Mouse (Mus musculus): ENCODE results near the gene Lrrc43. TPM values are rescaled to one million over a fixed set of nuclear protein-coding genes. Genes with fewer than 3 reads are reported as not detected.

Lrrc43 gene
- total and polyA plus RNA-seq, 3 experiments = not detected

- H3K4me3 ChIP-seq (replicated peaks in 1 of 3; ENCODE audit: low read depth in 2 of 3, low read length in 2 of 3, poor library complexity in 1 of 3) = no peak overlapping the region
- TF ChIP-seq SMC3 (IDR thresholded peaks at IDR 0.05; ENCODE audit: low read depth, low read length) = no peak
- H3K4me2 ChIP-seq (ENCODE audit: insufficient read depth, low read depth, poor library complexity, severe bottlenecking) = no peak overlapping the region
- no peaks in the 10 kb centered on the region for H3K79me2 ChIP-seq (replicated peaks; ENCODE audit: control insufficient read depth, extremely low read depth, insufficient read depth, poor library complexity, severe bottlenecking)
- H3K27ac ChIP-seq (ENCODE audit: insufficient read depth, low read depth) = no peak overlapping the region
- DNase-seq (ENCODE audit: extremely low read depth) = no peak
- peaks cover 59 to 97% of the 10 kb centered on the region in 2 experiments for H3K36me3 ChIP-seq (replicated peaks in 1 of 2; ENCODE audit: control insufficient read depth in 1 of 2, insufficient read depth in 1 of 2, low read length in 1 of 2)
- no peak overlapping the region for H3K9ac ChIP-seq (ENCODE audit: insufficient read depth, low read depth)
- in situ Hi-C loops (cut with MboI; ENCODE audit: low pct_ligation_motif_present, low pct_unique_long_range_greater_than_20kb, low sequenced_read_pairs) (no loop called here), dilution Hi-C loops (cut with MboI; ENCODE audit: extremely low pct_ligation_motif_present, extremely low pct_unique_long_range_greater_than_20kb, low sequenced_read_pairs) (no loop called here)
- no peaks in the 10 kb centered on the region for H3K9me3 ChIP-seq (replicated peaks; ENCODE audit: low read length)
- H3K27me3 ChIP-seq (replicated peaks) = no peaks in the 10 kb centered on the region
- H3K4me1 ChIP-seq (ENCODE audit: control insufficient read depth in 1 of 2, insufficient read depth in 2 of 2) = no peaks in the 10 kb centered on the region
These were observed 41.0 kb downstream of the Lrrc43 start for GRCm38 (mm10) chr5:123530056-123530455.

DNA sequence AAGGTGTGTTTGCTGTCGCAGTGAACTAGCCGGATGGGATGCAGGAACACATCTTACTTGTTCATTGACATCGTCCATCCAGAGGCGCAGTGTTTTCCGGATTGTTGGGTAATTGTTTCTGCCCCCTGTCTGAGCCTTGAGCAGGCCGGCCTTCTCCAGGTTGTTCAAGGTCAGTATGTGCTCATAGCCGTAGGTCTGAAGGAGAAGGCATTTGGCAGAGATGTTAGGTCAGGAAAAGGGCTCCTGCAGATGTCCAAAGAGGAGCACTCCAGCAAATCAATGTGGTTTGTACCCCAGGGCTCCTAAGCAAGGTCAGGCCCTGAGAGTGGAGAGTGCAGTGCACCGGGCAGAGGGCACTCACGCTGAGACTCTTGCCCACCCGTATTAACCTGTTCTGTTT, 44.7 kb downstream of the Lrrc43 start:
- Histone ChIP-seq H3K27me3 (replicated peaks) (no peaks in the 10 kb centered on the region), H3K9ac (ENCODE audit: insufficient read depth, low read depth) (no peak overlapping the region), H3K36me3 (replicated peaks in 1 of 2; ENCODE audit: control insufficient read depth in 1 of 2, insufficient read depth in 1 of 2, low read length in 1 of 2) (peaks cover 64 to 84% of the 10 kb centered on the region in 2 experiments), H3K79me2 (replicated peaks; ENCODE audit: control insufficient read depth, extremely low read depth, insufficient read depth, poor library complexity, severe bottlenecking) (no peaks in the 10 kb centered on the region), H3K27ac (ENCODE audit: insufficient read depth, low read depth) (no peak overlapping the region), H3K9me3 (replicated peaks; ENCODE audit: low read length) (no peaks in the 10 kb centered on the region), H3K4me3 (replicated peaks in 1 of 3; ENCODE audit: low read depth in 2 of 3, low read length in 2 of 3, poor library complexity in 1 of 3) (no peak overlapping the region), H3K4me2 (ENCODE audit: insufficient read depth, low read depth, poor library complexity, severe bottlenecking) (no peak overlapping the region), H3K4me1 (ENCODE audit: control insufficient read depth in 1 of 2, insufficient read depth in 2 of 2) (no peaks in the 10 kb centered on the region)
- no peak for TF ChIP-seq TCF12 (IDR thresholded peaks at IDR 0.05; ENCODE audit: low read depth, low read length)
- no peak for TF ChIP-seq TBP (conservative IDR thresholded peaks at IDR 0.05; ENCODE audit: low read depth, low read length)
- dilution Hi-C loops (cut with MboI; ENCODE audit: extremely low pct_ligation_motif_present, extremely low pct_unique_long_range_greater_than_20kb, low sequenced_read_pairs) (no loop called here), in situ Hi-C loops (cut with MboI; ENCODE audit: low pct_ligation_motif_present, low pct_unique_long_range_greater_than_20kb, low sequenced_read_pairs) (no loop called here)
- no peak for DNase-seq (ENCODE audit: extremely low read depth)

- no peak for TF ChIP-seq NRF1 (IDR thresholded peaks at IDR 0.05; ENCODE audit: low read depth, low read length)
- no peak for DNase-seq (ENCODE audit: extremely low read depth)
- no peak overlapping the region for H3K4me2 ChIP-seq (ENCODE audit: insufficient read depth, low read depth, poor library complexity, severe bottlenecking)
- H3K79me2 ChIP-seq (replicated peaks; ENCODE audit: control insufficient read depth, extremely low read depth, insufficient read depth, poor library complexity, severe bottlenecking) = no peaks in the 10 kb centered on the region
- H3K9me3 ChIP-seq (replicated peaks; ENCODE audit: low read length) = no peaks in the 10 kb centered on the region
- no peaks in the 10 kb centered on the region for H3K4me1 ChIP-seq (ENCODE audit: control insufficient read depth in 1 of 2, insufficient read depth in 2 of 2)
- dilution Hi-C loops (cut with MboI; ENCODE audit: extremely low pct_ligation_motif_present, extremely low pct_unique_long_range_greater_than_20kb, low sequenced_read_pairs) (no loop called here), in situ Hi-C loops (cut with MboI; ENCODE audit: low pct_ligation_motif_present, low pct_unique_long_range_greater_than_20kb, low sequenced_read_pairs) (no loop called here)
- no peaks in the 10 kb centered on the region for H3K27me3 ChIP-seq (replicated peaks)
- no peak overlapping the region for H3K27ac ChIP-seq (ENCODE audit: insufficient read depth, low read depth)
- no peak overlapping the region for H3K9ac ChIP-seq (ENCODE audit: insufficient read depth, low read depth)
- H3K36me3 ChIP-seq (replicated peaks in 1 of 2; ENCODE audit: control insufficient read depth in 1 of 2, insufficient read depth in 1 of 2, low read length in 1 of 2) = peaks cover 39 to 56% of the 10 kb centered on the region in 2 experiments
- no peak overlapping the region for H3K4me3 ChIP-seq (replicated peaks in 1 of 3; ENCODE audit: low read depth in 2 of 3, low read length in 2 of 3, poor library complexity in 1 of 3)
These were observed 66.6 kb downstream of the Lrrc43 start for GRCm38 (mm10) chr5:123555693-123556092.

GRCm38 (mm10) chr5:123556451-123556850, 67.3 kb downstream of the Lrrc43 start:
- Histone ChIP-seq H3K4me1 (ENCODE audit: control insufficient read depth in 1 of 2, insufficient read depth in 2 of 2) (no peaks in the 10 kb centered on the region), H3K36me3 (replicated peaks in 1 of 2; ENCODE audit: control insufficient read depth in 1 of 2, insufficient read depth in 1 of 2, low read length in 1 of 2) (peaks cover 39 to 64% of the 10 kb centered on the region in 2 experiments), H3K79me2 (replicated peaks; ENCODE audit: control insufficient read depth, extremely low read depth, insufficient read depth, poor library complexity, severe bottlenecking) (no peaks in the 10 kb centered on the region), H3K9me3 (replicated peaks; ENCODE audit: low read length) (no peaks in the 10 kb centered on the region), H3K4me2 (ENCODE audit: insufficient read depth, low read depth, poor library complexity, severe bottlenecking) (no peak overlapping the region), H3K9ac (ENCODE audit: insufficient read depth, low read depth) (no peak overlapping the region), H3K27ac (ENCODE audit: insufficient read depth, low read depth) (no peak overlapping the region), H3K27me3 (replicated peaks) (no peaks in the 10 kb centered on the region), H3K4me3 (replicated peaks in 1 of 3; ENCODE audit: low read depth in 2 of 3, low read length in 2 of 3, poor library complexity in 1 of 3) (no peak overlapping the region)
- TF ChIP-seq GABPA (IDR thresholded peaks at IDR 0.05; ENCODE audit: insufficient replicate concordance, low read depth, low read length) = no peak
- TF ChIP-seq TBP (conservative IDR thresholded peaks at IDR 0.05; ENCODE audit: low read depth, low read length) = no peak
- no peak for TF ChIP-seq MEF2A (IDR thresholded peaks at IDR 0.05; ENCODE audit: borderline replicate concordance, low read depth, low read length)
- TF ChIP-seq ZMIZ1 (IDR thresholded peaks at IDR 0.05; ENCODE audit: low read depth, low read length) = no peak
- no peak for TF ChIP-seq RAD21 (IDR thresholded peaks at IDR 0.05; ENCODE audit: low read depth, low read length)
- no peak for TF ChIP-seq ELF1 (IDR thresholded peaks at IDR 0.05; ENCODE audit: low read depth, low read length)
- no peak for TF ChIP-seq JUN (IDR thresholded peaks at IDR 0.05; ENCODE audit: insufficient read depth, low read depth, low read length)
- no peak for TF ChIP-seq IRF4 (IDR thresholded peaks at IDR 0.05; ENCODE audit: low read depth, low read length)
- TF ChIP-seq POLR2AphosphoS2 (IDR thresholded peaks at IDR 0.05; ENCODE audit: low read depth, low read length) = no peak
- no peak for TF ChIP-seq RCOR1 (conservative IDR thresholded peaks at IDR 0.05; ENCODE audit: low read depth, low read length)
- TF ChIP-seq KAT2A (IDR thresholded peaks at IDR 0.05; ENCODE audit: insufficient replicate concordance, low read length) = no peak
- TF ChIP-seq MAX (IDR thresholded peaks at IDR 0.05; ENCODE audit: low read length) = no peak
- no peak for TF ChIP-seq HCFC1 (IDR thresholded peaks at IDR 0.05; ENCODE audit: low read depth, low read length)
- no peak for TF ChIP-seq ZKSCAN1 (IDR thresholded peaks at IDR 0.05; ENCODE audit: borderline replicate concordance, low read depth, low read length)
- TF ChIP-seq MYC (IDR thresholded peaks at IDR 0.05; ENCODE audit: low read depth, low read length) = no peak
- TF ChIP-seq JUND (conservative IDR thresholded peaks at IDR 0.05; ENCODE audit: low read depth, low read length) = no peak
- TF ChIP-seq POLR2A (IDR thresholded peaks at IDR 0.05; ENCODE audit: low read depth, low read length) = no peak
- dilution Hi-C loops (cut with MboI; ENCODE audit: extremely low pct_ligation_motif_present, extremely low pct_unique_long_range_greater_than_20kb, low sequenced_read_pairs) = no loop called here
- in situ Hi-C loops (cut with MboI; ENCODE audit: low pct_ligation_motif_present, low pct_unique_long_range_greater_than_20kb, low sequenced_read_pairs) = no loop called here
- no peak for DNase-seq (ENCODE audit: extremely low read depth)
